ENCODE assay signal across 8 mouse cellular contexts in genomic region chr2:102006143-102006542, GRCm38 (mm10).
A peak's percentile ranks its signal among the peaks of the same experiment; 100 is the strongest.
DNase-seq lines count a peak whose midpoint lies in the region; ATAC-seq and TF ChIP-seq lines count a peak whose summit lies in the region.

No protein-coding gene starts in this region.

- peak; percentile 47 for DNase-seq in ZHBTc4 (ENCODE audit: low read depth, low spot score)
- peak; percentile 37 for DNase-seq in lung, postnatal 14 days
- DNase-seq in cerebellum, adult 9-11 months = no peak
- DNase-seq in cerebellum, adult 18-20 months = no peak
- DNase-seq in thymus, postnatal 0 days (ENCODE audit: low spot score) = no peak
- DNase-seq in stomach, postnatal 0 days (ENCODE audit: low spot score) = no peak

- peak overlapping the region; percentile 96 for H3K27ac ChIP-seq in heart, embryonic 13.5 days (replicated peaks)
- H3K27ac ChIP-seq in stomach, postnatal 0 days (replicated peaks) = no peak overlapping the region

- peaks cover 10% of the 10 kb centered on the region for H3K79me2 ChIP-seq in C2C12 (ENCODE audit: control insufficient read depth, insufficient read depth)

- no peak overlapping the region for H3K4me3 ChIP-seq in C2C12 (ENCODE audit: insufficient read depth, poor library complexity, severe bottlenecking)
- no peak overlapping the region for H3K4me3 ChIP-seq in heart, embryonic 13.5 days
- H3K4me3 ChIP-seq in stomach, postnatal 0 days (ENCODE audit: low read depth, low read length) = no peak overlapping the region

- TF ChIP-seq CTCF in C2C12 (IDR thresholded peaks at IDR 0.05; ENCODE audit: control insufficient read depth, insufficient read depth, insufficient read length) = no peak
- TF ChIP-seq CTCF in stomach, postnatal 0 days (IDR thresholded peaks at IDR 0.05; ENCODE audit: low read depth) = no peak

- peak; percentile 32; the same call in 1 of the 2 replicates for ATAC-seq in heart, embryonic 13.5 days (ENCODE audit: extremely low read depth, insufficient number of reproducible peaks, low FRiP score, low TSS enrichment)
- ATAC-seq in stomach, postnatal 0 days (ENCODE audit: low FRiP score, low TSS enrichment) = no peak

- no peaks in the 10 kb centered on the region for H3K79me3 ChIP-seq in C2C12 (ENCODE audit: low read depth)

- H3K4me1 ChIP-seq in heart, embryonic 13.5 days = peaks cover 76% of the 10 kb centered on the region
- H3K4me1 ChIP-seq in stomach, postnatal 0 days (replicated peaks; ENCODE audit: control insufficient read depth, insufficient read depth) = 0 out of 2 replicates have a peak, but pooled peaks cover 9% of the 10 kb centered on the region

- 5% methylated on average over 4 of the region's 4 CpGs for WGBS in heart, embryonic 13.5 days
- 45% methylated on average over 4 of the region's 4 CpGs for WGBS in stomach, postnatal 0 days

- peak overlapping the region; percentile 51 for H3K4me2 ChIP-seq in heart, embryonic 13.5 days
- H3K4me2 ChIP-seq in stomach, postnatal 0 days (replicated peaks; ENCODE audit: low read depth) = no peak overlapping the region

- H3K36me3 ChIP-seq in C2C12 (ENCODE audit: control insufficient read depth, insufficient read depth) = no peaks in the 10 kb centered on the region
- H3K36me3 ChIP-seq in heart, embryonic 13.5 days = no peaks in the 10 kb centered on the region
- no peaks in the 10 kb centered on the region for H3K36me3 ChIP-seq in stomach, postnatal 0 days (ENCODE audit: control insufficient read depth, insufficient read depth, low read length)

- H3K9me3 ChIP-seq in heart, embryonic 13.5 days = no peaks in the 10 kb centered on the region
- H3K9me3 ChIP-seq in stomach, postnatal 0 days (ENCODE audit: control insufficient read depth, low read length) = no peaks in the 10 kb centered on the region

- H3K27me3 ChIP-seq in C2C12 (ENCODE audit: control insufficient read depth, insufficient read depth, insufficient read length) = no peaks in the 10 kb centered on the region
- H3K27me3 ChIP-seq in heart, embryonic 13.5 days (replicated peaks) = no peaks in the 10 kb centered on the region
- no peaks in the 10 kb centered on the region for H3K27me3 ChIP-seq in stomach, postnatal 0 days (ENCODE audit: control insufficient read depth, insufficient read depth, low read length)

- no peak overlapping the region for H3ac ChIP-seq in C2C12 (ENCODE audit: control insufficient read depth, insufficient read length, low read depth)

- no peak for TF ChIP-seq EP300 in stomach, postnatal 0 days (optimal IDR thresholded peaks at IDR 0.05)

- peak overlapping the region; percentile 66 for H3K9ac ChIP-seq in heart, embryonic 13.5 days
- no peak overlapping the region for H3K9ac ChIP-seq in stomach, postnatal 0 days (ENCODE audit: low read length)

TF ChIP-seq in C2C12, 6 proteins besides CTCF, POLR2A, EP300 and RAD21:
- TF ChIP-seq FOSL1 (IDR thresholded peaks at IDR 0.05; ENCODE audit: insufficient read depth, low read length, poor library complexity, severe bottlenecking) (no peak), USF1 (IDR thresholded peaks at IDR 0.05; ENCODE audit: low read depth) (peak; percentile 69), CEBPB (IDR thresholded peaks at IDR 0.05; ENCODE audit: low read depth) (no peak)

Comparison
In these comparisons a context has a peak if more than half of its experiments do, and no peak if none do; other contexts are left out.
1. DNase-seq: peak in ZHBTc4 (single experiment) and lung, postnatal 14 days (single experiment); none in cerebellum, adult 9-11 months (single experiment), cerebellum, adult 18-20 months (0 of 2), thymus, postnatal 0 days (single experiment) and stomach, postnatal 0 days (single experiment).